ENCODE assay signal across 8 mouse cellular contexts in genomic region chr7:80078792-80079301, GRCm38 (mm10). TPM values are rescaled to one million over a fixed set of nuclear protein-coding genes. Genes with fewer than 3 reads are reported as not detected.
DNase-seq lines count a peak whose midpoint lies in the region; ATAC-seq lines count a peak whose summit lies in the region.

No protein-coding gene starts in this region.

- peaks cover 58% of the 10 kb centered on the region for H3K4me1 ChIP-seq in hindbrain, embryonic 10.5 days (replicated peaks)

- ATAC-seq in erythroid progenitor cell, adult 5-6 weeks (replicated peaks; ENCODE audit: low FRiP score, poor library complexity, severe bottlenecking) = no peak

- H3K4me3 ChIP-seq in hindbrain, embryonic 10.5 days = 0 out of 2 replicates have a peak overlapping the region, but pooled peaks have one; percentile 7

- peak; percentile 95 for DNase-seq in MN1 (ENCODE audit: low spot score)
- peak; percentile 83 to 87 for DNase-seq in cerebellum, adult 18-20 months
- peak; percentile 69 to 83 for DNase-seq in frontal cortex, postnatal 10 days (ENCODE audit: low spot score in 2 of 2)
- DNase-seq in hindbrain, embryonic 10.5 days (ENCODE audit: low spot score) = peak; percentile 39
- peak; percentile 56 to 70 for DNase-seq in layer of hippocampus, postnatal 36 days
- peak; percentile 96 for DNase-seq in lung, postnatal 10 days
- peak; percentile 53 for DNase-seq in ovary, postnatal 14 days (ENCODE audit: low spot score)

- H3K27ac ChIP-seq in hindbrain, embryonic 10.5 days = peak overlapping the region; percentile 78

- H3K27me3 ChIP-seq in hindbrain, embryonic 10.5 days (ENCODE audit: insufficient read depth, poor library complexity, severe bottlenecking) = no peaks in the 10 kb centered on the region

- peaks cover 33% of the 10 kb centered on the region for H3K36me3 ChIP-seq in hindbrain, embryonic 10.5 days

- H3K9me3 ChIP-seq in hindbrain, embryonic 10.5 days = no peaks in the 10 kb centered on the region

- WGBS in hindbrain, embryonic 10.5 days = 57% methylated on average over 14 of the region's 14 CpGs

RNA-seq across cellular contexts. Expression of gene Idh2, which starts 36.3 kb away (rescaled TPM):
- polyA plus RNA-seq in hindbrain, embryonic 10.5 days (2016; fragmentation: Nextera tagmentation; extraction: Ambion mirVana) = 429 and 446 TPM in 2 replicates
- total RNA-seq in layer of hippocampus, postnatal 36 days (2021) = 10 to 100 TPM; 57.6 to 61.5 TPM
- total RNA-seq in erythroid progenitor cell, adult 5-6 weeks (2015; ENCODE audit: low replicate concordance) = 11.7 and 45.8 TPM in 2 replicates
- total RNA-seq in erythroid progenitor cell, adult 5-6 weeks (2017; ENCODE audit: low replicate concordance) = 14.7 and 16.7 TPM in 2 replicates

RNA-seq across cellular contexts. Expression of gene Zfp710, which starts 54.2 kb away (rescaled TPM):
- 37.5 and 39.3 TPM in 2 replicates for polyA plus RNA-seq in hindbrain, embryonic 10.5 days (2016; fragmentation: Nextera tagmentation; extraction: Ambion mirVana)
- 10 to 100 TPM; 21.7 to 23.1 TPM for total RNA-seq in layer of hippocampus, postnatal 36 days (2021)
- 5.4 and 10.9 TPM in 2 replicates for total RNA-seq in erythroid progenitor cell, adult 5-6 weeks (2015; ENCODE audit: low replicate concordance)
- 2.4 and 3.6 TPM in 2 replicates for total RNA-seq in erythroid progenitor cell, adult 5-6 weeks (2017; ENCODE audit: low replicate concordance)

Comparison
In these comparisons a context has a peak if more than half of its experiments do, and no peak if none do; other contexts are left out.
1. DNase-seq: peak in every context shown above with its lines; median percentile 96 in lung, postnatal 10 days; 95 in MN1; 85 in cerebellum, adult 18-20 months; 76 in frontal cortex, postnatal 10 days; 63 in layer of hippocampus, postnatal 36 days; 53 in ovary, postnatal 14 days; 39 in hindbrain, embryonic 10.5 days.